Mouse (Mus musculus) intestine, postnatal 0 days (tissue): ENCODE results near the gene Cdhr2. TPM values are rescaled to one million over a fixed set of nuclear protein-coding genes. Genes with fewer than 3 reads are reported as not detected.

Source experiments
- ATAC-seq: fragments of 200-750 bp; cut with Nextera tagmentation; 2 replicates; pipeline ENCODE4 v1.8.0; 2017; ENCODE audit warnings: mild to moderate bottlenecking, moderate TSS enrichment, moderate library complexity
- H3K27ac ChIP-seq: fragments of 300-500 bp; sonication (generic); 2 replicates; pipeline ENCODE4 v1.5.1; 2014; ENCODE audit warnings: mild to moderate bottlenecking, low read depth, low read length, moderate library complexity
- H3K27me3 ChIP-seq: fragments of 300-500 bp; sonication (generic); replicated peaks from 2 replicates; pipeline ENCODE4 v1.6.1; 2014; ENCODE audit warnings: low read length, mixed read lengths; ENCODE audit not compliant: control insufficient read depth, insufficient read depth
- H3K36me3 ChIP-seq: fragments of 300-500 bp; sonication (generic); 2 replicates; pipeline ENCODE4 v1.6.1; 2014; ENCODE audit warnings: mild to moderate bottlenecking, moderate library complexity; ENCODE audit not compliant: control insufficient read depth, insufficient read depth
- H3K4me1 ChIP-seq: fragments of 300-500 bp; sonication (generic); replicated peaks from 2 replicates; pipeline ENCODE4 v1.6.1; 2014; ENCODE audit warnings: antibody characterized with exemption, low read length, mixed read lengths; ENCODE audit not compliant: control insufficient read depth, insufficient read depth
- H3K4me2 ChIP-seq: fragments of 300-500 bp; sonication (generic); replicated peaks from 2 replicates; pipeline ENCODE4 v1.6.1; 2014; ENCODE audit warnings: low read depth, mild to moderate bottlenecking, moderate library complexity
- H3K4me3 ChIP-seq: fragments of 300-500 bp; sonication (generic); 2 replicates; pipeline ENCODE4 v1.5.1; 2014; ENCODE audit warnings: low read depth, low read length
- H3K9ac ChIP-seq: fragments of 300-500 bp; sonication (generic); 2 replicates; pipeline ENCODE4 v1.6.1; 2014; ENCODE audit warnings: mild to moderate bottlenecking, low read depth, low read length
- H3K9me3 ChIP-seq: fragments of 300-500 bp; sonication (generic); 2 replicates; pipeline ENCODE4 v1.6.1; 2016; ENCODE audit warnings: mixed run types; ENCODE audit not compliant: control insufficient read depth
- CTCF ChIP-seq: sonication (generic); IDR thresholded peaks from 2 replicates; pipeline ENCODE4 v1.5.1; 2016; ENCODE audit warnings: low read depth, mild to moderate bottlenecking, control low read depth, antibody characterized with exemption, moderate library complexity
- WGBS: fragments of 180-500 bp; shearing (Covaris S2); extraction: QIAGEN DNeasy Blood & Tissue Kit; methylation state at CpG from one replicate; pipeline ENCODE4 v1.1.7; 2014; 5-methylcytosine and 5-hydroxymethylcytosine counted together
- polyA plus RNA-seq: library from polyadenylated mRNA; unstranded; fragments of >200 nt; fragmentation: Nextera tagmentation; extraction: Ambion mirVana; gene quantifications from 2 replicates; pipeline ENCODE4 v1.2.1, GENCODE M21; 2015

Gene Cdhr2
- polyA plus RNA-seq, 1 experiment from 2014 or later: 267 TPM

DNA sequence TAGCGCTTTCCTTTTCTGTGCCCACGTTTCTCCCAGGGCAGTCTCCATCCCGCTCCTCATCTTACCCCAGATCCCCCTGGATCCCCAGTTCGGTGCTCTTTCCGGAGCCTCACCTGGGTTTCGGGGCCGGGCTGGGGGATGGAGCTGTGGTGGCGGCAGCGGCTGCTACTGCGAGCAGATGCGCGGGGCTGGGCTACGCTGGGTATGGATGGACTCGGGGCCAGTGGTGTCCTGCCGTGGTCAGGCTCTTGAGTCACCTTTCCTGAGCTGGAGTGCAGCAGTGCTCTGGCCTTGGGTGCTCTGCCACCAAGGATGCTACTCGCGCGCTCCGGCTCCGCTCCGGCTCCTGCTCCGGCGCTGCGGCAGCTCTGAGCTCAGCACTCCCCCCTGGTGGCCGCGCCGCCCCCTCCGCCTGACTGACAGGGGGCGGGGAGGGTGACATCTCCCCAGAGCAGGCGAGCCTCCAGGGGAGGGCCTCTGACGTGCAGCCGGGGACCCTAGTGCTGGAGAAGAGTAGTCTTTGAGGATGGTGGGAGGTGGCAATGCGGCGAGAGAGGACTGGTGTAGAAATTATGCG is 65.0 kb downstream of the Cdhr2 start, which contains the start of gene Sncb:
TSS of gene Sncb (minus strand) at position 404 of the 577 bp plus-strand sequence.
- peak; percentile 83 for TF ChIP-seq CTCF
- Histone ChIP-seq H3K27me3 (peaks cover 40% of the 10 kb centered on the region), H3K4me1 (peaks cover 2% of the 10 kb centered on the region; the same call in 1 of the 2 replicates), H3K36me3 (no peaks in the 10 kb centered on the region), H3K4me2 (peak within 1 kb of the TSS; percentile 60), H3K27ac (no peak within 1 kb of the TSS), H3K9me3 (no peaks in the 10 kb centered on the region), H3K4me3 (peak within 1 kb of the TSS; percentile 38), H3K9ac (no peak within 1 kb of the TSS)
- under 1% methylated on average over 35 of the region's 35 CpGs for WGBS
- ATAC-seq: peak; percentile 33; the same call in 1 of the 2 replicates

DNA sequence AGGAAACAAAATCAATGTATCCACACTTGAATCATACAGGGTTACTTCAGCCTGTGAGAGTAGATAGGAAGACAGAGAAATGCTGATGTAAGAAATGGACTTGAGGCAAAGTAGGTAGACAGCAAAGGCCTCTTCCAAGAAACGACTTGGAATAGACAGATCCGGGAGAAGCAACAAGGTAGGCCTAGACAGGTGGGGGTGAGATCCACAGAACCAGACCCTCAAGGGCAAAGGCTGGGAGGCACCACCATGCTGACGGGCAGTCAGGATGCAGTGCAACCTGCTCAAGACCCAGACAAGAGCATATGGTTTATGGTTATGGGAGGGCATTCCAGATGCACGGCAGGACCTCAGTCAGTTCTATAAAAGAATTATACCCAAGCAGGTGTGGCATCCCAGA is 65.8 kb downstream of the Cdhr2 start:
- H3K4me1 ChIP-seq: peaks cover 2% of the 10 kb centered on the region; the same call in 1 of the 2 replicates
- H3K4me2 ChIP-seq: no peak overlapping the region
- no peak overlapping the region for H3K9ac ChIP-seq
- ATAC-seq: no peak
- H3K4me3 ChIP-seq: no peak overlapping the region
- no peaks in the 10 kb centered on the region for H3K9me3 ChIP-seq
- peaks cover 38% of the 10 kb centered on the region for H3K27me3 ChIP-seq
- H3K36me3 ChIP-seq: no peaks in the 10 kb centered on the region
- no peak for TF ChIP-seq CTCF
- no peak overlapping the region for H3K27ac ChIP-seq
- 69% methylated on average over 4 of the region's 4 CpGs for WGBS

DNA sequence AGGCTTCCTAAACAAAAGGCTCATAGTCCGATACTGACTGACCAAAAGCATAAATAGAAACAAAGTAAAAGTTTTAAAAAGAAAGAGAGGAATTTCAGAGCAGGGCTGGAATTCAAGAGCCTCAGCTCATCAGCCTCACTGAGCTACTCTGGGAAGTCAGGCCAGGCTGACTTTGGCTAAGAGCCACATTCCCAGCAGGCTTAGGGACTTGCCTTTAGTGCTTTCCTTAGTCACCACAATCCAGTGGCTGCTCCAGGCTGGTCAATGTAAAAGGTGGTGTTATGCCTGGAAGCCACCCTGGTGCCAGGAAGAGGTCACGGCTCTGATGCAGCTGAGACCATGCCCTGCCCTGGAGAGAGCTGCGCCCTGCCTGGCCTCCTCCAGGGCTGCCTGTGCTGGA is 79.3 kb downstream of the Cdhr2 start:
- H3K27ac ChIP-seq: no peak overlapping the region
- WGBS: 67% methylated on average over 3 of the region's 3 CpGs
- H3K9me3 ChIP-seq: no peaks in the 10 kb centered on the region
- H3K9ac ChIP-seq: no peak overlapping the region
- ATAC-seq: no peak
- no peak overlapping the region for H3K4me3 ChIP-seq
- no peaks in the 10 kb centered on the region for H3K36me3 ChIP-seq
- no peaks in the 10 kb centered on the region for H3K4me1 ChIP-seq
- H3K4me2 ChIP-seq: no peak overlapping the region
- TF ChIP-seq CTCF: no peak
- no peaks in the 10 kb centered on the region for H3K27me3 ChIP-seq

DNA sequence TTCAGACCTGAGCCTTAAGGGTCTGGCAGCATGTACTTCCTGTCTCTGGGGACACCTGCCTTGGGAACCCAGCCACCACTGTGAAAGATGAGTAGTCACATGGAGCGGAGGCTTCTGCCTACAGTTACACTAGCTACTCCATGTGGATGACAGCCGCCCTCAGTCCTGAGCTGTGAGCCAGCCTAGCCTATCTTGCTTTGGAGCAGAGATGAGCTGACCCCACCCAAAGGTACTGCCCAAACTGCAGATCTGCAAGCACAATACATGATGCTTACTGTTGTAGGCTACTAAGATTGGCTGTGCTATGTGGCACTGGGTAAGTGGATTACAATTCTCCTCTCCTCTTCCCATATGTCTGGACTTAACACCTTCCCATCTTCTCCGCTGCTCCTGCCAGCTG is 79.8 kb downstream of the Cdhr2 start:
- H3K27me3 ChIP-seq: no peaks in the 10 kb centered on the region
- no peak overlapping the region for H3K4me2 ChIP-seq
- no peaks in the 10 kb centered on the region for H3K36me3 ChIP-seq
- H3K9me3 ChIP-seq: no peaks in the 10 kb centered on the region
- no peak for ATAC-seq
- H3K9ac ChIP-seq: no peak overlapping the region
- H3K4me3 ChIP-seq: no peak overlapping the region
- H3K27ac ChIP-seq: no peak overlapping the region
- no peaks in the 10 kb centered on the region for H3K4me1 ChIP-seq
- WGBS: 86% methylated on average over 3 of the region's 3 CpGs
- no peak for TF ChIP-seq CTCF

DNA sequence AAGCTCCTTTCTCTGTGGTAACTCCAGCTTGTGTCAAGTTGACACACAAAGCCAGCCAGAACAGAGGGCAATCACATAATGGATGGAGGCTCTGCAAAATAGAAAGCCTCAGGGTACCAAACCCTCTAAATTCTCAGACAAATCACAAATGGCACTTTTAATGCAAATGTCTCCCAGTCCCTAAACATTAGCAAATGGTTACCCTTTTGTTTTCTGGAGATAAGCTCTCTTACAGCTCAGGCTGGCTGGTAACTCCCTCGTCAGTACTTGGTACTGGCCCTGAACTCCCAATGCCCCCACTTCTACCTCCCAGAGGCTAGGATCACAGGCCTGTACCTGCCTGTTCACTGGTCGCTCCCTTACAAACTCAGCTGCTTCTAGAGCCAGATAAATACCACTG is 82.0 kb downstream of the Cdhr2 start:
- Histone ChIP-seq H3K9me3 (no peaks in the 10 kb centered on the region), H3K27me3 (no peaks in the 10 kb centered on the region), H3K36me3 (no peaks in the 10 kb centered on the region), H3K4me2 (no peak overlapping the region), H3K9ac (no peak overlapping the region), H3K27ac (no peak overlapping the region), H3K4me1 (no peaks in the 10 kb centered on the region), H3K4me3 (no peak overlapping the region)
- TF ChIP-seq CTCF: no peak
- WGBS: 58% methylated on average over 2 of the region's 2 CpGs
- ATAC-seq: no peak

DNA sequence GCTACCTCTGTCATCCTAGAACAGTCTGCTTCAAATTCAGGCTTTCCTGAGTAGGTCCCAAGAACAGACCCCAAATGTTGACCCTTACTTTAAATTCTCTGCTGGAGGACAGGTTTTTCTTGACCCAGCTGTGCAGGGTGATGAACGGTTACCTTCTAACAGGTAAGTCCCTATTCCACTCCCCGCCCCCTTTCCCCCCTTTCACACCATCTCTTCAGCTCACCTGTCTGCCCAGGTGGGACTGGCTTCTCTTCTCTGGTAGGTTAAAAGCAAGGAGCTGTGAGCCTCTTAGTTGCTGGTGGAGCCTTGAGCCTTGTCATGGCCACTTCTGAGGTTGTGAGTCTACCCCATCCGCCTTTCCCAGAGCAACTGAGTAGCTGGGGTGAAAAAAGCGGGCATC is 82.4 kb downstream of the Cdhr2 start, which contains the start of gene Eif4e1b:
TSS of gene Eif4e1b (plus strand) at position 301 of the 400 bp plus-strand sequence.
- Histone ChIP-seq H3K27ac (no peak within 1 kb of the TSS), H3K4me1 (no peaks in the 10 kb centered on the region), H3K9ac (no peak within 1 kb of the TSS), H3K4me2 (no peak within 1 kb of the TSS), H3K27me3 (no peaks in the 10 kb centered on the region), H3K9me3 (no peaks in the 10 kb centered on the region), H3K36me3 (no peaks in the 10 kb centered on the region), H3K4me3 (no peak within 1 kb of the TSS)
- no peak for TF ChIP-seq CTCF
- ATAC-seq: no peak
- 79% methylated on average over 4 of the region's 4 CpGs for WGBS

Other genes starting within 250 kb of the Cdhr2 start
- 37.8 and 38.5 TPM in 2 replicates for gene Thoc3, start 232.6 kb upstream of the Cdhr2 start, polyA plus RNA-seq
- gene Simc1, start 197.7 kb upstream of the Cdhr2 start, polyA plus RNA-seq: 2.1 and 2.2 TPM in 2 replicates
- gene 4833439L19Rik, start 136.0 kb upstream of the Cdhr2 start, polyA plus RNA-seq: 99.5 and 99.6 TPM in 2 replicates
- 9.3 and 11.3 TPM in 2 replicates for gene Arl10, start 126.4 kb upstream of the Cdhr2 start, polyA plus RNA-seq
- gene Nop16, start 111.4 kb upstream of the Cdhr2 start, polyA plus RNA-seq: 25.3 and 25.7 TPM in 2 replicates
- gene Higd2a, start 111.3 kb upstream of the Cdhr2 start, polyA plus RNA-seq: 289 and 298 TPM in 2 replicates
- 154 and 158 TPM in 2 replicates for gene Cltb, start 90.1 kb upstream of the Cdhr2 start, polyA plus RNA-seq
- 43.9 and 45.9 TPM in 2 replicates for gene Faf2, start 79.7 kb upstream of the Cdhr2 start, polyA plus RNA-seq
- 73.0 and 75.1 TPM in 2 replicates for gene Rnf44, start 7.6 kb upstream of the Cdhr2 start, polyA plus RNA-seq
- gene Gprin1, start 48.4 kb downstream of the Cdhr2 start, polyA plus RNA-seq: 0.50 and 0.59 TPM in 2 replicates
- 0.22 and 0.37 TPM in 2 replicates for gene Sncb, start 65.1 kb downstream of the Cdhr2 start, polyA plus RNA-seq
- gene Eif4e1b, start 82.5 kb downstream of the Cdhr2 start, polyA plus RNA-seq: not detected in 2 replicates
- 14.8 and 15.2 TPM in 2 replicates for gene Tspan17, start 87.9 kb downstream of the Cdhr2 start, polyA plus RNA-seq
- 0.90 and 1.1 TPM in 2 replicates for gene Unc5a, start 247.9 kb downstream of the Cdhr2 start, polyA plus RNA-seq